In the genomic region with DNA sequence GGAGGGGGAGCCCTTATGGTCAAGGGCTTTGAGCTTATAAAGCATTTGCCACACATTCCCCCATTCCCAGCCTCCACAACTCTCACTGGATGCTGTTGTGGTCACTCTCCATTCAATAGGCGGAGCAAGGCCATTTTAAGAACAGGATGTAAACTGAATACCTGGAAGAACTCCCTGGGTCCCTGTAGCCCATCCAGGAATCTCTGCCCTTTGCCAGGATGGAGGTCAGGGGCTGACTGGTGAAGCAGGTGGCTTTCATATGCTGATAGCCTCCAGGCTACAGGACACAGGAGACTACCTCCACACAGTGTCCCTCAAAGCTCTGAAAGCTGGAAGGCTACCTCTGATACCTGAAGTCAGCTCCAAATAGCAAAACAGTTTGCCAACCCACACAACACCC, we compare ENCODE assay signal across 19 mouse cellular contexts. TPM values are rescaled to one million over a fixed set of nuclear protein-coding genes. Genes with fewer than 3 reads are reported as not detected.
"Had no signal": no experiment of that assay in that cellular context is flagged by ENCODE, and none has a peak within 500 bp of the region (broad histone marks: within the 10 kb centered on the region; RNA-seq: fewer than 3 reads in every experiment).

No protein-coding gene starts in this region.

- H3K9me3 ChIP-seq: liver, embryonic 13.5 days; midbrain, embryonic 13.5 days; neural tube, embryonic 13.5 days had no signal

- H3K4me1 ChIP-seq: liver, embryonic 13.5 days had no signal

- ATAC-seq: midbrain, embryonic 13.5 days; midbrain, embryonic 16.5 days had no signal

- DNase-seq: kidney, postnatal 14 days; kidney, postnatal 4 days; liver, embryonic 13.5 days; lung, adult 2 months; lung, postnatal 14 days; lung, postnatal 4 days; retina, postnatal 1 day; right cerebral cortex, postnatal 25 days; thymus, adult 2 months; thymus, postnatal 14 days; thymus, postnatal 4 days had no signal

- H3K4me2 ChIP-seq: liver, embryonic 13.5 days; midbrain, embryonic 13.5 days; neural tube, embryonic 13.5 days had no signal

- H3K36me3 ChIP-seq: liver, embryonic 13.5 days; midbrain, embryonic 13.5 days; neural tube, embryonic 13.5 days had no signal

- H3K9ac ChIP-seq: liver, embryonic 13.5 days; midbrain, embryonic 13.5 days; neural tube, embryonic 13.5 days had no signal

- H3K27me3 ChIP-seq: neural tube, embryonic 13.5 days had no signal

- H3K4me3 ChIP-seq: liver, embryonic 13.5 days; midbrain, embryonic 13.5 days; myocyte; neural tube, embryonic 13.5 days had no signal

- H3K27ac ChIP-seq: liver, embryonic 13.5 days; midbrain, embryonic 13.5 days; neural tube, embryonic 13.5 days; stomach, postnatal 0 days had no signal

RNA-seq across cellular contexts. Expression of gene Slc22a18, which starts 40.9 kb away (rescaled TPM):
- total RNA-seq: left cerebral cortex, postnatal 4 days; monocyte, adult 5-6 weeks; neutrophil, adult 5-6 weeks had no signal
